Mouse (Mus musculus) ES-E14 (cell line): ENCODE data around the gene Ift74.
"Not testable (repeated sequence)": the region's sequence is repeated elsewhere in the genome, so short reads cannot be mapped to it uniquely, and the experiment has no call there.

ENCODE experiments used
- MAFK ChIP-seq: IDR thresholded peaks from 2 replicates; pipeline ENCODE4 v1.6.1; 2014; ENCODE audit warnings: mild to moderate bottlenecking, low read depth, low read length, inconsistent platforms; ENCODE audit not compliant: insufficient read depth
- ZC3H11A ChIP-seq: IDR thresholded peaks from 2 replicates; pipeline ENCODE4 v1.6.1; 2012; ENCODE audit warnings: low read depth, mild to moderate bottlenecking, inconsistent platforms, low read length, borderline replicate concordance

DNA sequence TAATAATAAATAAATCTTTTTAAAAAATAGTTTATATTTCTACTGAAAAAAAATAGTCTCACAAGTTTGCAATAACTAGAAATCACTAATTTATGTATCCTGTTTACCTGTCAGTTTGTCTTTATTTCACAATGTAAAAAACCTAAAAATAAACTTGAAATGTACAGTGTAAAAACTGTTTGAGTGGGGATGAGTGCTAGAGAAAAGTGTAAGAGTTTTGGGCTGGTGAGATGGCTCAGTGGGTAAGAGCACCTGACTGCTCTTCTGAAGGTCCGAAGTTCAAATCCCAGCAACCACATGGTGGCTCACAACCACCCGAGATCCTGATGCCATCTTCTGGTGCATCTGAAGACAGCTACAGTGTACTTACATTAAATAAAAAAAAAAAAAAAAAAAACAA is 75.5 kb downstream of the Ift74 start:
- not testable (repeated sequence) for TF ChIP-seq ZC3H11A, MAFK
